ENCODE assay signal across 21 mouse cellular contexts in the genomic region with DNA sequence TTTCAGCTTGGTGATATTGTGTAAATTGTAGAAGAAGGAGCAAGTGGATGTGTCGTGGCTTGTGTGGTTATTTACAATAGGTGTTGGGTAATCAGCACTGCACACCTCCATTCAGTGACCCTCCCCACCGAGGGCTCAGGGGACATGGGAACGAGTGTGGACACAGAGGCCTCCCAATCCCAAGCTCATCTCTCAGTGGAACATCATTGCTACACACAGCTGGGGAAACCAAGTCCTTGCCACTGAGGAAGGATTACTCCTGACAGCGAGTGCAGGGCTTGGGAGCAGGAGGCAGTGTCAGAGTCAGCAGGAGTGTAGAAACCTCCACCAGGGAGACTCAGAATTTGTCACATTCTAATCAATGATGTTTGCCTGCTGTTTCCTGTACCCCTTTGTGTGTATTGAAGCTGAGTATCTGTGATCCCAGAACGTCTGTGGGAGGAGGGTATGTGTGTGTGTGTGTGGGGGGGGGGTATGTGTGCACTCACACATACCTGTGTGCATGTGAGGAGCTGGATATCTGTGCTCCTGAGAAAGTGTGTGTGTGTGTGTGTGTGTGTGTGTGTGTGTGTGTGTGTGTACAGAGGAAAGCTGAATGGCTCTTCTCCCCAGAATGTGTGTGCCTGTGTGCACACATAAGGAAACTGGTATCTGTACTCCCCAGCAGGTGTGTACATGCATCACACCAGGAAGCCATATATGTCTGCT.
DNase-seq lines count a peak whose midpoint lies in the region; ATAC-seq and TF ChIP-seq lines count a peak whose summit lies in the region.
"Had no signal": no experiment of that assay in that cellular context is flagged by ENCODE, and none has a peak within 500 bp of the region (broad histone marks: within the 10 kb centered on the region; RNA-seq: fewer than 3 reads in every experiment).

No protein-coding gene starts in this region.

- ATAC-seq in hindbrain, embryonic 11.5 days (ENCODE audit: low FRiP score) = no peak
- 0 out of 2 replicates have a peak, but pooled peaks have one; percentile 3 for ATAC-seq in forebrain, embryonic 16.5 days
- ATAC-seq in midbrain, embryonic 11.5 days (ENCODE audit: low FRiP score) = peak; percentile 47; the same call in 1 of the 2 replicates
- ATAC-seq in liver, postnatal 0 days = no peak
- no peak for ATAC-seq in monocyte, adult 5-6 weeks (replicated peaks; ENCODE audit: insufficient number of reproducible peaks, low FRiP score, low TSS enrichment, poor library complexity, severe bottlenecking)
- no peak for ATAC-seq in intestine, embryonic 16.5 days
- ATAC-seq: CD4-positive, CD25-positive, alpha-beta regulatory T cell, adult 4 months; inflammation-experienced regulatory T-cells, adult 6 months; lung, postnatal 0 days; Patski had no signal

- TF ChIP-seq CTCF in liver, postnatal 0 days (IDR thresholded peaks at IDR 0.05; ENCODE audit: low read depth) = no peak

- WGBS in hindbrain, embryonic 10.5 days = 48% methylated on average over 5 of the region's 5 CpGs
- whole genome bisulfite sequencing in hindbrain, embryonic 11.5 days = 59% methylated on average over 5 of the region's 5 CpGs
- WGBS in forebrain, embryonic 16.5 days = 10% methylated on average over 5 of the region's 5 CpGs
- 26% methylated on average over 5 of the region's 5 CpGs for WGBS in midbrain, embryonic 11.5 days
- WGBS in liver, postnatal 0 days (ENCODE audit: insufficient replicate concordance) = 40% methylated on average over 5 of the region's 5 CpGs
- 32% methylated on average over 5 of the region's 5 CpGs for WGBS in intestine, embryonic 16.5 days

- no peaks in the 10 kb centered on the region for H3K27me3 ChIP-seq in hindbrain, embryonic 10.5 days (ENCODE audit: insufficient read depth, poor library complexity, severe bottlenecking)
- no peaks in the 10 kb centered on the region for H3K27me3 ChIP-seq in hindbrain, embryonic 11.5 days (ENCODE audit: control insufficient read depth, insufficient read depth, low read length)
- no peaks in the 10 kb centered on the region for H3K27me3 ChIP-seq in forebrain, embryonic 16.5 days (replicated peaks; ENCODE audit: control insufficient read depth, insufficient read depth, low read length)
- H3K27me3 ChIP-seq in midbrain, embryonic 11.5 days (ENCODE audit: control insufficient read depth, insufficient read depth, low read length) = no peaks in the 10 kb centered on the region
- no peaks in the 10 kb centered on the region for H3K27me3 ChIP-seq in liver, postnatal 0 days (ENCODE audit: insufficient read depth, low read length)
- H3K27me3 ChIP-seq in intestine, embryonic 16.5 days (replicated peaks; ENCODE audit: control insufficient read depth, insufficient read depth, low read length) = no peaks in the 10 kb centered on the region
- H3K27me3 ChIP-seq: embryonic facial prominence, embryonic 13.5 days; heart, embryonic 12.5 days; Patski had no signal

- H3K9ac ChIP-seq in hindbrain, embryonic 11.5 days (ENCODE audit: low read depth, low read length) = no peak overlapping the region
- no peak overlapping the region for H3K9ac ChIP-seq in forebrain, embryonic 16.5 days (replicated peaks; ENCODE audit: low read depth, low read length)
- peak overlapping the region; percentile 24; the same call in 1 of the 2 replicates for H3K9ac ChIP-seq in midbrain, embryonic 11.5 days (ENCODE audit: low read length)
- no peak overlapping the region for H3K9ac ChIP-seq in liver, postnatal 0 days (replicated peaks)
- no peak overlapping the region for H3K9ac ChIP-seq in intestine, embryonic 16.5 days (ENCODE audit: low read depth, low read length)
- H3K9ac ChIP-seq: embryonic facial prominence, embryonic 13.5 days; heart, embryonic 12.5 days; liver, embryonic 14.5 days had no signal

- H3K4me2 ChIP-seq in hindbrain, embryonic 11.5 days (replicated peaks; ENCODE audit: low read depth, low read length) = no peak overlapping the region
- H3K4me2 ChIP-seq in forebrain, embryonic 16.5 days (ENCODE audit: low read length) = no peak overlapping the region
- H3K4me2 ChIP-seq in midbrain, embryonic 11.5 days = no peak overlapping the region
- no peak overlapping the region for H3K4me2 ChIP-seq in liver, postnatal 0 days (ENCODE audit: low read depth, low read length)
- no peak overlapping the region for H3K4me2 ChIP-seq in intestine, embryonic 16.5 days (ENCODE audit: low read depth, low read length)
- H3K4me2 ChIP-seq: embryonic facial prominence, embryonic 13.5 days; heart, embryonic 12.5 days had no signal

- H3K4me3 ChIP-seq in hindbrain, embryonic 10.5 days = no peak overlapping the region
- H3K4me3 ChIP-seq in hindbrain, embryonic 11.5 days (ENCODE audit: low read depth, low read length) = no peak overlapping the region
- H3K4me3 ChIP-seq in forebrain, embryonic 16.5 days (replicated peaks; ENCODE audit: low read length) = no peak overlapping the region
- no peak overlapping the region for H3K4me3 ChIP-seq in midbrain, embryonic 11.5 days (ENCODE audit: low read depth, low read length)
- H3K4me3 ChIP-seq in liver, postnatal 0 days (ENCODE audit: low read depth, low read length) = no peak overlapping the region
- no peak overlapping the region for H3K4me3 ChIP-seq in intestine, embryonic 16.5 days (ENCODE audit: low read length)
- H3K4me3 ChIP-seq: embryonic facial prominence, embryonic 13.5 days; heart, embryonic 12.5 days; layer of hippocampus, adult 2 months; myocyte had no signal

- H3K27ac ChIP-seq in hindbrain, embryonic 10.5 days = peak overlapping the region; percentile 6
- no peak overlapping the region for H3K27ac ChIP-seq in hindbrain, embryonic 11.5 days (ENCODE audit: low read depth, low read length)
- H3K27ac ChIP-seq in forebrain, embryonic 16.5 days (ENCODE audit: low read length) = peak overlapping the region; percentile 52
- H3K27ac ChIP-seq in midbrain, embryonic 11.5 days (ENCODE audit: low read depth, low read length) = peak overlapping the region; percentile 36; the same call in 1 of the 2 replicates
- H3K27ac ChIP-seq in liver, postnatal 0 days (ENCODE audit: low read depth) = no peak overlapping the region
- no peak overlapping the region for H3K27ac ChIP-seq in intestine, embryonic 16.5 days (ENCODE audit: low read length)
- H3K27ac ChIP-seq: embryonic facial prominence, embryonic 13.5 days; liver, embryonic 14.5 days had no signal

- peaks cover 18% of the 10 kb centered on the region for H3K4me1 ChIP-seq in hindbrain, embryonic 10.5 days (replicated peaks)
- no peaks in the 10 kb centered on the region for H3K4me1 ChIP-seq in hindbrain, embryonic 11.5 days (replicated peaks; ENCODE audit: control insufficient read depth, insufficient read depth, low read length)
- peaks cover 22% of the 10 kb centered on the region for H3K4me1 ChIP-seq in forebrain, embryonic 16.5 days (replicated peaks; ENCODE audit: control insufficient read depth, insufficient read depth, low read length)
- H3K4me1 ChIP-seq in midbrain, embryonic 11.5 days (ENCODE audit: control insufficient read depth, insufficient read depth, low read length) = peaks cover 21% of the 10 kb centered on the region
- no peaks in the 10 kb centered on the region for H3K4me1 ChIP-seq in liver, postnatal 0 days (ENCODE audit: insufficient read depth)
- no peaks in the 10 kb centered on the region for H3K4me1 ChIP-seq in intestine, embryonic 16.5 days (ENCODE audit: control insufficient read depth, insufficient read depth, low read length)
- H3K4me1 ChIP-seq: embryonic facial prominence, embryonic 13.5 days had no signal

- no peak for TF ChIP-seq EP300 in liver, postnatal 0 days (IDR thresholded peaks at IDR 0.05; ENCODE audit: low read depth)

- no peaks in the 10 kb centered on the region for H3K9me3 ChIP-seq in hindbrain, embryonic 10.5 days
- H3K9me3 ChIP-seq in hindbrain, embryonic 11.5 days (ENCODE audit: control insufficient read depth, low read length) = no peaks in the 10 kb centered on the region
- H3K9me3 ChIP-seq in forebrain, embryonic 16.5 days (ENCODE audit: control insufficient read depth, low read length) = no peaks in the 10 kb centered on the region
- no peaks in the 10 kb centered on the region for H3K9me3 ChIP-seq in midbrain, embryonic 11.5 days (ENCODE audit: control insufficient read depth, low read length)
- no peaks in the 10 kb centered on the region for H3K9me3 ChIP-seq in liver, postnatal 0 days (ENCODE audit: low read length)
- no peaks in the 10 kb centered on the region for H3K9me3 ChIP-seq in intestine, embryonic 16.5 days (ENCODE audit: control insufficient read depth, low read length)
- H3K9me3 ChIP-seq: embryonic facial prominence, embryonic 13.5 days; heart, embryonic 12.5 days had no signal

- DNase-seq in hindbrain, embryonic 10.5 days (ENCODE audit: low spot score) = no peak
- DNase-seq in hindbrain, embryonic 11.5 days (ENCODE audit: low spot score) = no peak
- DNase-seq in midbrain, embryonic 11.5 days (ENCODE audit: low spot score, missing footprints) = no peak
- no peak for DNase-seq in liver, postnatal 0 days
- DNase-seq: gastrocnemius, postnatal 25 days; heart, postnatal 14 days; kidney, postnatal 14 days; layer of hippocampus, postnatal 36 days; thymus, postnatal 14 days had no signal

- no peaks in the 10 kb centered on the region for H3K36me3 ChIP-seq in hindbrain, embryonic 10.5 days
- H3K36me3 ChIP-seq in hindbrain, embryonic 11.5 days (ENCODE audit: control insufficient read depth, insufficient read depth, low read length) = no peaks in the 10 kb centered on the region
- H3K36me3 ChIP-seq in forebrain, embryonic 16.5 days (ENCODE audit: control insufficient read depth, insufficient read depth) = no peaks in the 10 kb centered on the region
- no peaks in the 10 kb centered on the region for H3K36me3 ChIP-seq in midbrain, embryonic 11.5 days (ENCODE audit: control insufficient read depth, insufficient read depth, low read length)
- H3K36me3 ChIP-seq in liver, postnatal 0 days (replicated peaks; ENCODE audit: insufficient read depth, low read length) = no peaks in the 10 kb centered on the region
- H3K36me3 ChIP-seq in intestine, embryonic 16.5 days (ENCODE audit: control insufficient read depth, insufficient read depth, low read length) = no peaks in the 10 kb centered on the region
- H3K36me3 ChIP-seq: embryonic facial prominence, embryonic 13.5 days; heart, embryonic 12.5 days had no signal

Comparison
In these comparisons a context has a peak if more than half of its experiments do, and no peak if none do; other contexts are left out.
1. H3K27ac ChIP-seq: peak in hindbrain, embryonic 10.5 days (single experiment), forebrain, embryonic 16.5 days (single experiment) and midbrain, embryonic 11.5 days (single experiment); none in hindbrain, embryonic 11.5 days (single experiment), liver, postnatal 0 days (single experiment) and intestine, embryonic 16.5 days (single experiment).
2. ATAC-seq: peak in forebrain, embryonic 16.5 days (single experiment) and midbrain, embryonic 11.5 days (single experiment); none in hindbrain, embryonic 11.5 days (single experiment), liver, postnatal 0 days (single experiment), monocyte, adult 5-6 weeks (single experiment) and intestine, embryonic 16.5 days (single experiment).